In the genomic region with DNA sequence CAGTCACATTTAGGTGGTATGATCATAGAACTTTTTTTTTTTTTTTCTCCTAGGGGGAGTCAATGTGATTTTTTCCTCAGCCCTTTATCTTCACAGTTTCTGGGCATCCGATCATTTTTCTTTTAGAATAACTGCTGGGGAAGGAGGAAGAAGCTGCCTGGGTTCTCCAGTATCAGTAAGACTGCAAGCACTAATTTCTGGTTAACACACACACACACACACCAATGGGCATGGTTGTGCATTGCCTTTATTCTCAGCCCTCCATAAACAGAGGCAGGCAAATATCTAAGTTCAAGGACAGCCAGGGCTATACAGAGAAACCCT, we compare ENCODE assay signal across 9 mouse cellular contexts. TPM values are rescaled to one million over a fixed set of nuclear protein-coding genes. Genes with fewer than 3 reads are reported as not detected.
DNase-seq lines count a peak whose midpoint lies in the region; ATAC-seq and TF ChIP-seq lines count a peak whose summit lies in the region.
"Had no signal": no experiment of that assay in that cellular context is flagged by ENCODE, and none has a peak within 500 bp of the region (broad histone marks: within the 10 kb centered on the region; RNA-seq: fewer than 3 reads in every experiment).

No protein-coding gene starts in this region.

- no peak for ATAC-seq in lung, postnatal 0 days
- ATAC-seq in erythroid progenitor cell, adult 5-6 weeks (replicated peaks; ENCODE audit: low FRiP score, poor library complexity, severe bottlenecking) = peak; percentile 6
- no peak for ATAC-seq in limb, embryonic 11.5 days (ENCODE audit: insufficient number of reproducible peaks, low FRiP score, low TSS enrichment, low read depth)
- ATAC-seq in neural tube, embryonic 15.5 days (ENCODE audit: low FRiP score) = no peak

- H3K27me3 ChIP-seq in lung, postnatal 0 days (replicated peaks; ENCODE audit: insufficient read depth, low read length) = no peaks in the 10 kb centered on the region
- H3K27me3 ChIP-seq in limb, embryonic 11.5 days (ENCODE audit: control insufficient read depth, insufficient read depth, low read length) = no peaks in the 10 kb centered on the region
- H3K27me3 ChIP-seq in neural tube, embryonic 15.5 days (replicated peaks) = no peaks in the 10 kb centered on the region

- peak overlapping the region; percentile 55; the same call in 1 of the 2 replicates for H3K4me2 ChIP-seq in lung, postnatal 0 days (replicated peaks; ENCODE audit: low read depth, low read length)
- H3K4me2 ChIP-seq in limb, embryonic 11.5 days (ENCODE audit: low read depth, severe bottlenecking) = peak overlapping the region; percentile 50; the same call in 1 of the 2 replicates
- H3K4me2 ChIP-seq in neural tube, embryonic 15.5 days = peak overlapping the region; percentile 78

- no peaks in the 10 kb centered on the region for H3K9me3 ChIP-seq in lung, postnatal 0 days (ENCODE audit: low read length)
- H3K9me3 ChIP-seq in limb, embryonic 11.5 days (ENCODE audit: control insufficient read depth, low read length) = no peaks in the 10 kb centered on the region
- H3K9me3 ChIP-seq in neural tube, embryonic 15.5 days (replicated peaks) = no peaks in the 10 kb centered on the region

- no peak for TF ChIP-seq EP300 in lung, postnatal 0 days (IDR thresholded peaks at IDR 0.05)

- TF ChIP-seq POLR2A in lung, adult 2 months (IDR thresholded peaks at IDR 0.05; ENCODE audit: borderline replicate concordance, extremely low read depth, low read depth, low read length) = no peak

- no peak overlapping the region for H3K4me3 ChIP-seq in lung, postnatal 0 days (ENCODE audit: low read depth, low read length)
- peak overlapping the region; percentile 30 for H3K4me3 ChIP-seq in limb, embryonic 11.5 days (ENCODE audit: low read depth, low read length)
- peak overlapping the region; percentile 47 for H3K4me3 ChIP-seq in neural tube, embryonic 15.5 days (replicated peaks)
- H3K4me3 ChIP-seq in lung, adult 2 months (replicated peaks; ENCODE audit: extremely low read depth, low read depth, low read length) = no peak overlapping the region

- no peak overlapping the region for H3K9ac ChIP-seq in lung, postnatal 0 days (replicated peaks; ENCODE audit: low read depth)
- H3K9ac ChIP-seq in limb, embryonic 11.5 days (ENCODE audit: low read length) = peak overlapping the region; percentile 61; the same call in 1 of the 2 replicates
- H3K9ac ChIP-seq in neural tube, embryonic 15.5 days (replicated peaks) = peak overlapping the region; percentile 45; the same call in 1 of the 2 replicates

- WGBS in lung, postnatal 0 days = 31% methylated on average over 1 of the region's 1 CpGs
- 77% methylated on average over 1 of the region's 1 CpGs for WGBS in limb, embryonic 11.5 days
- WGBS in neural tube, embryonic 15.5 days = 70% methylated on average over 1 of the region's 1 CpGs
- WGBS in lung, adult 2 months = 43% methylated on average over 1 of the region's 1 CpGs

- H3K27ac ChIP-seq in lung, postnatal 0 days (ENCODE audit: low read length) = no peak overlapping the region
- peak overlapping the region; percentile 83 for H3K27ac ChIP-seq in limb, embryonic 11.5 days (replicated peaks; ENCODE audit: low read depth, low read length)
- peak overlapping the region; percentile 89; the same call in 1 of the 2 replicates for H3K27ac ChIP-seq in neural tube, embryonic 15.5 days (replicated peaks)

- no peak for TF ChIP-seq CTCF in lung, postnatal 0 days (IDR thresholded peaks at IDR 0.05)
- no peak for TF ChIP-seq CTCF in lung, adult 2 months (IDR thresholded peaks at IDR 0.05; ENCODE audit: insufficient read depth, low read length)

- H3K36me3 ChIP-seq in lung, postnatal 0 days (ENCODE audit: insufficient read depth, low read length) = no peaks in the 10 kb centered on the region
- H3K36me3 ChIP-seq in limb, embryonic 11.5 days (ENCODE audit: control insufficient read depth, insufficient read depth, low read length) = no peaks in the 10 kb centered on the region
- no peaks in the 10 kb centered on the region for H3K36me3 ChIP-seq in neural tube, embryonic 15.5 days

- DNase-seq in lung, postnatal 0 days (ENCODE audit: low spot score) = no peak
- DNase-seq in lung, postnatal 10 days = no peak
- DNase-seq in limb, embryonic 11.5 days (ENCODE audit: low spot score) = no peak
- no peak for DNase-seq in gastrocnemius, postnatal 4 days (ENCODE audit: low spot score in 2 of 2)
- no peak for DNase-seq in adrenal gland, adult 18-20 months (ENCODE audit: low spot score in 2 of 2)
- DNase-seq in lung, adult 2 months = no peak

- peaks cover 5% of the 10 kb centered on the region; the same call in 1 of the 2 replicates for H3K4me1 ChIP-seq in lung, postnatal 0 days (ENCODE audit: insufficient read depth, low read depth, low read length)
- H3K4me1 ChIP-seq in limb, embryonic 11.5 days (ENCODE audit: control insufficient read depth, insufficient read depth, low read length) = no peaks in the 10 kb centered on the region
- H3K4me1 ChIP-seq in neural tube, embryonic 15.5 days = peaks cover 21% of the 10 kb centered on the region
- H3K4me1 ChIP-seq in lung, adult 2 months (ENCODE audit: control insufficient read depth, insufficient read depth, low read length) = peaks cover 2% of the 10 kb centered on the region; the same call in 1 of the 2 replicates

RNA-seq across cellular contexts. Expression of gene Hist1h2ac, which starts 1.2 kb away (rescaled TPM):
- polyA plus RNA-seq in lung, postnatal 0 days (2015; fragmentation: Nextera tagmentation; extraction: Ambion mirVana) = 0.32 and 0.54 TPM in 2 replicates
- 7.5 and 8.3 TPM in 2 replicates for total RNA-seq in erythroid progenitor cell, adult 5-6 weeks (2015; ENCODE audit: low replicate concordance)
- 152 and 187 TPM in 2 replicates for total RNA-seq in erythroid progenitor cell, adult 5-6 weeks (2017; ENCODE audit: low replicate concordance)
- 0.96 and 1.0 TPM in 2 replicates for polyA plus RNA-seq in limb, embryonic 11.5 days (2014; fragmentation: Nextera tagmentation; extraction: Ambion mirVana)
- polyA plus RNA-seq in neural tube, embryonic 15.5 days (2015; fragmentation: Nextera tagmentation; extraction: Ambion mirVana) = 0.26 and 0.54 TPM in 2 replicates
- 10 to 100 TPM; 12.7 to 14.2 TPM for total RNA-seq in gastrocnemius, postnatal 4 days (2021)
- total RNA-seq in adrenal gland, adult 18-20 months (2021) = 1 to 10 TPM; 2.0 to 2.2 TPM
- 0.45 and 0.61 TPM in 2 replicates for polyA plus RNA-seq in lung, adult 2 months (2012; rRNA removed)

RNA-seq across cellular contexts. Expression of gene Hist1h2bc, which starts 1.4 kb away (rescaled TPM):
- polyA plus RNA-seq in lung, postnatal 0 days (2015; fragmentation: Nextera tagmentation; extraction: Ambion mirVana) = 67.5 and 69.5 TPM in 2 replicates
- 84.3 and 136 TPM in 2 replicates for total RNA-seq in erythroid progenitor cell, adult 5-6 weeks (2015; ENCODE audit: low replicate concordance)
- 401 and 556 TPM in 2 replicates for total RNA-seq in erythroid progenitor cell, adult 5-6 weeks (2017; ENCODE audit: low replicate concordance)
- 19.9 and 21.1 TPM in 2 replicates for polyA plus RNA-seq in limb, embryonic 11.5 days (2014; fragmentation: Nextera tagmentation; extraction: Ambion mirVana)
- 18.4 and 26.8 TPM in 2 replicates for polyA plus RNA-seq in neural tube, embryonic 15.5 days (2015; fragmentation: Nextera tagmentation; extraction: Ambion mirVana)
- total RNA-seq in gastrocnemius, postnatal 4 days (2021) = 10 to 100 TPM; 71.7 to 84.0 TPM
- total RNA-seq in adrenal gland, adult 18-20 months (2021) = 100 to 1,000 TPM; 115 to 172 TPM
- 142 and 182 TPM in 2 replicates for polyA plus RNA-seq in lung, adult 2 months (2012; rRNA removed)

RNA-seq across cellular contexts. Expression of gene Hist1h1t, which starts 13.0 kb away (rescaled TPM):
- 0.13 TPM in 1 of 2 replicates, not detected in the other for polyA plus RNA-seq in lung, postnatal 0 days (2015; fragmentation: Nextera tagmentation; extraction: Ambion mirVana)
- total RNA-seq in erythroid progenitor cell, adult 5-6 weeks (2015; ENCODE audit: low replicate concordance) = 2.2 TPM in 1 of 2 replicates, not detected in the other
- 3.5 and 8.2 TPM in 2 replicates for total RNA-seq in erythroid progenitor cell, adult 5-6 weeks (2017; ENCODE audit: low replicate concordance)
- 0.28 TPM in 1 of 2 replicates, not detected in the other for polyA plus RNA-seq in limb, embryonic 11.5 days (2014; fragmentation: Nextera tagmentation; extraction: Ambion mirVana)
- not detected in 2 replicates for polyA plus RNA-seq in neural tube, embryonic 15.5 days (2015; fragmentation: Nextera tagmentation; extraction: Ambion mirVana)
- 1 to 10 TPM; 1.3 to 1.6 TPM for total RNA-seq in gastrocnemius, postnatal 4 days (2021)
- not detected for total RNA-seq in adrenal gland, adult 18-20 months (2021)
- not detected in 2 replicates for polyA plus RNA-seq in lung, adult 2 months (2012; rRNA removed)
- total RNA-seq: hematopoietic stem cell, adult 5-6 weeks had no signal

RNA-seq across cellular contexts. Expression of gene Hist1h4c, which starts 15.7 kb away (rescaled TPM):
- 3.7 and 3.9 TPM in 2 replicates for polyA plus RNA-seq in lung, postnatal 0 days (2015; fragmentation: Nextera tagmentation; extraction: Ambion mirVana)
- 225 and 268 TPM in 2 replicates for total RNA-seq in erythroid progenitor cell, adult 5-6 weeks (2015; ENCODE audit: low replicate concordance)
- total RNA-seq in erythroid progenitor cell, adult 5-6 weeks (2017; ENCODE audit: low replicate concordance) = 667 and 1,084 TPM in 2 replicates
- 6.6 and 7.9 TPM in 2 replicates for polyA plus RNA-seq in limb, embryonic 11.5 days (2014; fragmentation: Nextera tagmentation; extraction: Ambion mirVana)
- polyA plus RNA-seq in neural tube, embryonic 15.5 days (2015; fragmentation: Nextera tagmentation; extraction: Ambion mirVana) = 2.7 and 2.8 TPM in 2 replicates
- 100 to 1,000 TPM; 206 to 241 TPM for total RNA-seq in gastrocnemius, postnatal 4 days (2021)
- 10 to 100 TPM; 79.0 to 94.6 TPM for total RNA-seq in adrenal gland, adult 18-20 months (2021)
- polyA plus RNA-seq in lung, adult 2 months (2012; rRNA removed) = 6.3 and 6.8 TPM in 2 replicates

RNA-seq across cellular contexts. Expression of gene Hfe, which starts 28.1 kb away (rescaled TPM):
- 25.3 and 26.3 TPM in 2 replicates for polyA plus RNA-seq in lung, postnatal 0 days (2015; fragmentation: Nextera tagmentation; extraction: Ambion mirVana)
- total RNA-seq in erythroid progenitor cell, adult 5-6 weeks (2015; ENCODE audit: low replicate concordance) = 7.5 and 14.1 TPM in 2 replicates
- total RNA-seq in erythroid progenitor cell, adult 5-6 weeks (2017; ENCODE audit: low replicate concordance) = 0.77 and 2.2 TPM in 2 replicates
- polyA plus RNA-seq in limb, embryonic 11.5 days (2014; fragmentation: Nextera tagmentation; extraction: Ambion mirVana) = 2.1 and 3.7 TPM in 2 replicates
- 3.7 and 4.6 TPM in 2 replicates for polyA plus RNA-seq in neural tube, embryonic 15.5 days (2015; fragmentation: Nextera tagmentation; extraction: Ambion mirVana)
- 1 to 10 TPM; 5.9 to 6.6 TPM for total RNA-seq in gastrocnemius, postnatal 4 days (2021)
- total RNA-seq in adrenal gland, adult 18-20 months (2021) = 10 to 100 TPM; 33.3 to 45.6 TPM
- polyA plus RNA-seq in lung, adult 2 months (2012; rRNA removed) = 21.3 and 24.2 TPM in 2 replicates

Comparison
In these comparisons a context has a peak if more than half of its experiments do, and no peak if none do; other contexts are left out.
1. H3K4me3 ChIP-seq: peak in limb, embryonic 11.5 days (single experiment) and neural tube, embryonic 15.5 days (single experiment); none in lung, postnatal 0 days (single experiment) and lung, adult 2 months (single experiment).
2. Peak in every context shown above with its lines, with median percentiles within 50 percentile points of each other: H3K4me2 ChIP-seq.